Comparison of ENCODE assay signal across 8 mouse cellular contexts in the genomic region with DNA sequence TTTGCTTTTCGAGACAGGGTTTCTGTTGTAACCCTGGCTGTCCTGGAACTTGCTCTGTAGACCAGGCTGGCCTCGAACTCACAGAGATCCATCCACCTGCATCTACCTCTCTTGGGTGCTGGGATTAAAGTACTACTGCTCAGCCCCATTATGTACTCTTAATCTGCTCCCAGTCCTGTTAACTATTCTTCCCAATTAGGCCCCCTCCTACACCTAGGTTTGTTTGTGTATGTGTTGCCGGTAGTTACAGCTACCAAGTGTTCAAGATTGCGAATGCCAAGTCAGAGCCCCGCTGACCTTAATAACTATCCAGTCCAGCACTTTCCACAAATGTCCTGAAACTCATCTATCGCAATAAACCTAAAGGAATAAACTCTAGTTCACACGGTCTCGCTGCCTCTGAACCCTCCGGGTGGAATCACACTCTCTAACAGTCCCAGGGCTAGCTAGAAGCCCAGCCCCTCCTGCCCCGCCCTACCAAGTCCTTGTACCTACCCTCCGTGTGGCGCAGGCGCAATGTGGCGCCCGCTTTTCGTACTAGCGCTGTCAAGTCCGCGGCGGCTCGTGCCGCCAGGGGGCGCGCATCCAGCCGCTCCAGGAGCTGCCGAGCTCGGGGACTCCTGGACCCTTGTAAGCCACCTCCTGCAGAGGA. TPM values are rescaled to one million over a fixed set of nuclear protein-coding genes. Genes with fewer than 3 reads are reported as not detected.
DNase-seq lines count a peak whose midpoint lies in the region.

No protein-coding gene starts in this region.

- peaks cover 21% of the 10 kb centered on the region for H3K27me3 ChIP-seq in megakaryocyte, embryonic 14.5 days (replicated peaks)

- peak overlapping the region; percentile 89 for H3K4me3 ChIP-seq in megakaryocyte, embryonic 14.5 days (replicated peaks)

- H3K4me1 ChIP-seq in megakaryocyte, embryonic 14.5 days = peaks cover 11% of the 10 kb centered on the region

- no peaks in the 10 kb centered on the region for H3K36me3 ChIP-seq in megakaryocyte, embryonic 14.5 days (replicated peaks; ENCODE audit: low read length)

- peak; percentile 92 to 95 for DNase-seq in adrenal gland, adult (ENCODE audit: inconsistent age in 2 of 2, low spot score in 1 of 2)
- DNase-seq in embryo, embryonic 10 days (ENCODE audit: low spot score) = peak; percentile 90
- peak; percentile 91 for DNase-seq in gastrocnemius, postnatal 10 days
- peak; percentile 93 for DNase-seq in induced T-regulatory cell, adult 2 months (ENCODE audit: low read depth)
- peak; percentile 58 to 89 for DNase-seq in left cerebral cortex, adult 9 months (ENCODE audit: low spot score in 2 of 2)
- DNase-seq in right cerebral cortex, adult 2 months (ENCODE audit: low spot score in 2 of 2) = peak; percentile 82 to 85
- peak; percentile 80 for DNase-seq in urinary bladder, postnatal 25 days (ENCODE audit: low spot score)

- H3K9me3 ChIP-seq in megakaryocyte, embryonic 14.5 days = no peaks in the 10 kb centered on the region

RNA-seq across cellular contexts. Expression of a gene that starts 1.5 kb away (rescaled TPM):
- 1 to 10 TPM; 2.8 to 3.3 TPM for total RNA-seq in gastrocnemius, postnatal 10 days (2021)
- not detected in 2 replicates for polyA plus RNA-seq in megakaryocyte, embryonic 14.5 days (2012; ENCODE audit: insufficient read depth, low replicate concordance)

RNA-seq across cellular contexts. Expression of a gene that starts 8.3 kb away (rescaled TPM):
- 10 to 100 TPM; 54.2 to 55.4 TPM for total RNA-seq in gastrocnemius, postnatal 10 days (2021)
- polyA plus RNA-seq in megakaryocyte, embryonic 14.5 days (2012; ENCODE audit: insufficient read depth, low replicate concordance) = 18.5 and 29.3 TPM in 2 replicates

RNA-seq across cellular contexts. Expression of a gene that starts 17.4 kb away (rescaled TPM):
- total RNA-seq in gastrocnemius, postnatal 10 days (2021) = 10 to 100 TPM; 19.6 to 19.8 TPM
- 2.4 TPM in 1 of 2 replicates, not detected in the other for polyA plus RNA-seq in megakaryocyte, embryonic 14.5 days (2012; ENCODE audit: insufficient read depth, low replicate concordance)

RNA-seq across cellular contexts. Expression of a gene that starts 22.5 kb away (rescaled TPM):
- total RNA-seq in gastrocnemius, postnatal 10 days (2021) = 10 to 100 TPM in 1 of 2 experiments, 1 to 10 TPM in 1; 8.7 to 11.1 TPM
- polyA plus RNA-seq in megakaryocyte, embryonic 14.5 days (2012; ENCODE audit: insufficient read depth, low replicate concordance) = 3.0 and 5.9 TPM in 2 replicates

RNA-seq across cellular contexts. Expression of a gene that starts 34.6 kb away (rescaled TPM):
- 10 to 100 TPM; 19.6 to 24.3 TPM for total RNA-seq in gastrocnemius, postnatal 10 days (2021)
- 8.7 and 24.6 TPM in 2 replicates for polyA plus RNA-seq in megakaryocyte, embryonic 14.5 days (2012; ENCODE audit: insufficient read depth, low replicate concordance)

Comparison
In these comparisons a context has a peak if more than half of its experiments do, and no peak if none do; other contexts are left out.
1. Peak in every context shown above with its lines: DNase-seq and H3K4me3 ChIP-seq.